Mouse (Mus musculus) forebrain, embryonic 11.5 days (tissue): ENCODE measurements at regions not wholly inside any gene's neighbourhood (a gene's known extent, or its start where the extent isn't known, plus 50 kb on each side); places are given as distances from the start of the nearest gene placed in this dataset.

Experiments
- ATAC-seq: fragments of 200-750 bp; cut with Nextera tagmentation; replicated peaks from 2 replicates; pipeline ENCODE4 v1.8.0; 2017; ENCODE audit warnings: moderate TSS enrichment; ENCODE audit not compliant: low FRiP score
- DNase-seq: peaks from one replicate; pipeline ENCODE4 v3.0.0-alpha.2; 2017; ENCODE audit warnings: low spot score
- H3K27ac ChIP-seq: fragments of 300-500 bp; sonication (generic); 2 replicates; pipeline ENCODE4 v1.5.1; 2014; ENCODE audit warnings: low read depth, low read length
- H3K27me3 ChIP-seq: fragments of 300-500 bp; sonication (generic); 2 replicates; pipeline ENCODE4 v1.6.1; 2014; ENCODE audit warnings: mild to moderate bottlenecking, low read length, mixed read lengths; ENCODE audit not compliant: control insufficient read depth, insufficient read depth
- H3K36me3 ChIP-seq: fragments of 300-500 bp; sonication (generic); 2 replicates; pipeline ENCODE4 v1.6.1; 2014; ENCODE audit warnings: mild to moderate bottlenecking, low read length, moderate library complexity, mixed read lengths; ENCODE audit not compliant: control insufficient read depth, insufficient read depth
- H3K4me1 ChIP-seq: fragments of 300-500 bp; sonication (generic); replicated peaks from 2 replicates; pipeline ENCODE4 v1.6.1; 2014; ENCODE audit warnings: low read length, mixed read lengths; ENCODE audit not compliant: control insufficient read depth, insufficient read depth
- H3K4me2 ChIP-seq: fragments of 300-500 bp; sonication (generic); 2 replicates; pipeline ENCODE4 v1.6.1; 2014; ENCODE audit warnings: low read depth, mild to moderate bottlenecking, low read length, moderate library complexity, mixed read lengths; ENCODE audit not compliant: severe bottlenecking
- H3K4me3 ChIP-seq: fragments of 300-500 bp; sonication (generic); 2 replicates; pipeline ENCODE4 v1.5.1; 2014; ENCODE audit warnings: low read depth, low read length
- H3K9ac ChIP-seq: fragments of 300-500 bp; sonication (generic); 2 replicates; pipeline ENCODE4 v1.6.1; 2014; ENCODE audit warnings: low read length
- H3K9me3 ChIP-seq: fragments of 300-500 bp; sonication (generic); 2 replicates; pipeline ENCODE4 v1.6.1; 2016; ENCODE audit warnings: low read length, mixed read lengths; ENCODE audit not compliant: control insufficient read depth
- WGBS: fragments of 180-500 bp; shearing (Covaris S2); extraction: QIAGEN DNeasy Blood & Tissue Kit; methylation state at CpG from one replicate; pipeline ENCODE4 v1.1.7; 2014; 5-methylcytosine and 5-hydroxymethylcytosine counted together

DNA sequence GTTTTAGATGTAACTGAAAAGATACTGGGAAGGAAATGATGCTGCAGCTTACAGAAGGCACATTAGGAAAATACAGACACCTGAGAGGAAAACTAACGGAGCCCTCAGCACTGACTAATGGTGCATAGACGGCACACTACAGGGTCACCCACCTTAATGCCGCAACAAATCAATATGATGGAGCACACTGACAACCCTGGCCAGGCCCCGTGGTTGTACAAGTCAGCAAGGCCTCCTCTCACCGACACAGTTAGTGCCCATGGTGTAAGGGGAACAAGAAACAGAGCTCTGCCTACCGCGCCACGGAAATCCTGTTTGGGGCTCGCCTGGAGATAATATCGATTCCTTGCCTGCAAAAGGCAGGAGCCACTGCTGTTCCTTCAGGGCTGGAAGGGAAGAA lies 273.9 kb downstream of the Prim2 start:
- Histone ChIP-seq H3K9me3 (no peaks in the 10 kb centered on the region), H3K36me3 (no peaks in the 10 kb centered on the region), H3K27me3 (no peaks in the 10 kb centered on the region), H3K4me2 (no peak overlapping the region), H3K4me1 (no peaks in the 10 kb centered on the region), H3K9ac (no peak overlapping the region), H3K4me3 (no peak overlapping the region), H3K27ac (no peak overlapping the region)
- 89% methylated on average over 10 of the region's 10 CpGs for WGBS
- DNase-seq: no peak
- ATAC-seq: no peak

DNA sequence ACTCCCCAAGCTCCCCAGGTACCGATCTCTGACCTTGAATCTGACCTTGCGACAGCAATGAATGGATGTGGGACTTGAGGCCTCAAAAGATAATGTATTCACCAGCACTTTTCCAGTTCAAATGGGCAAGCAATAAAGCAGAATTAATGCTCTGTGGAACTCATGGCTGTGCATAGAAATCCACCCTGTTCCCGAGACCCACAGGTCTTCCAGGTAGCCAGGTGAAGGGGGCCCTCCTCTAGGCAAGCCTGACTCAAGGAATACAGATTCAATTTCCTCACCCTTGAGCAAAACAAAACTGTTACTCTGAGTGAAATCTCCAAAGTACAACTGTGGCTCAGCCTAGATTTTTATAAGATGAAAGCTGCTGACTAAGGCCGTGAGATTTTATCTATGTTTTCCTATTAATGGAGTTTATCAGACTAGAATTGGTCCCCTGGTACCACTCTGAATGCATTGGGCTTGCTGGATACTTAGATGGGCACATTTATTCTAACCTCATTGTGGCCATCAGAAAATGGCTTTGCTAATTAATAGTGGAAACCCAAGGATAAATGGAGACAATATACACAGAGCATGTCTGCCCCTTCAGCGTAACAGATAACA lies 274.5 kb downstream of the Prim2 start:
- no peaks in the 10 kb centered on the region for H3K36me3 ChIP-seq
- 86% methylated on average over 5 of the region's 5 CpGs for WGBS
- H3K4me3 ChIP-seq: no peak overlapping the region
- no peaks in the 10 kb centered on the region for H3K9me3 ChIP-seq
- ATAC-seq (no peak), DNase-seq (no peak)
- no peak overlapping the region for H3K4me2 ChIP-seq
- H3K4me1 ChIP-seq: no peaks in the 10 kb centered on the region
- no peak overlapping the region for H3K9ac ChIP-seq
- H3K27me3 ChIP-seq: no peaks in the 10 kb centered on the region
- no peak overlapping the region for H3K27ac ChIP-seq

GRCm38 (mm10) chr1:33370796-33371195 lies 298.8 kb downstream of the Prim2 start:
- no peak for DNase-seq
- no peak for ATAC-seq
- 84% methylated on average over 7 of the region's 7 CpGs for WGBS

GRCm38 (mm10) chr1:33362688-33363426 lies 306.7 kb downstream of the Prim2 start:
- Histone ChIP-seq H3K27ac (no peak overlapping the region), H3K9ac (no peak overlapping the region), H3K9me3 (no peaks in the 10 kb centered on the region), H3K36me3 (no peaks in the 10 kb centered on the region), H3K4me3 (no peak overlapping the region), H3K4me1 (no peaks in the 10 kb centered on the region), H3K4me2 (no peak overlapping the region), H3K27me3 (no peaks in the 10 kb centered on the region)
- 42% methylated on average over 13 of the region's 13 CpGs for WGBS
- ATAC-seq: 0 out of 2 replicates have a peak, but pooled peaks have one; percentile 27
- no peak for DNase-seq

More at GRCm38 (mm10) chr1:33370796-33371195, 298.8 kb downstream of the Prim2 start:
- H3K9me3 ChIP-seq: no peaks in the 10 kb centered on the region
- H3K36me3 ChIP-seq: no peaks in the 10 kb centered on the region
- no peak overlapping the region for H3K9ac ChIP-seq
- no peaks in the 10 kb centered on the region for H3K27me3 ChIP-seq
- H3K4me2 ChIP-seq: no peak overlapping the region
- H3K27ac ChIP-seq: no peak overlapping the region
- no peak overlapping the region for H3K4me3 ChIP-seq
- H3K4me1 ChIP-seq: no peaks in the 10 kb centered on the region

DNA sequence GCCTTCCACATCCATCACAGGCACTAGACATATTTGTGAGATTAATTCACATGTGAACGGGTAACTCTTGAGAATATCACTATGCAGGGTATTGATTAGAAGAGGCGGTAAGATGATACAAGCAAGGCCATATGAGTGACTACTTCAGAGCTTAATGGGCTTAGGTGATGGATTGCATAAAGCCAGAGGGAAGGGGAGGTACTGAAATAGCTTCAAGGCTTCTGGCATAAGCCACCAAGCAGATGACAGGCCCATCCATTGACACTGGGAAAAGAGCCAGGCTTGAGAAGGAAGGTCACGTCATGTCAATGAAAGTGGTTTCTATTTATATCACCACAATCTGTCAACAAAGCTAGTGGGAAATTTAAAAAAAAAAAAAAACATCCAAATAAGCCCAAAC lies 335.5 kb downstream of the Prim2 start:
- WGBS: 93% methylated on average over 3 of the region's 3 CpGs
- no peak for ATAC-seq
- Histone ChIP-seq H3K36me3 (no peaks in the 10 kb centered on the region), H3K4me2 (no peak overlapping the region), H3K4me1 (no peaks in the 10 kb centered on the region), H3K9ac (no peak overlapping the region), H3K27ac (no peak overlapping the region), H3K9me3 (no peaks in the 10 kb centered on the region), H3K27me3 (no peaks in the 10 kb centered on the region), H3K4me3 (no peak overlapping the region)
- DNase-seq: no peak
